Mouse (Mus musculus) kidney, adult 2 months (tissue): ENCODE data around the gene Fat2.

Experiments used
- CTCF ChIP-seq: fragments of 200-500 bp; conservative IDR thresholded peaks from 2 replicates; pipeline ENCODE4 v1.5.1; 2011; ENCODE audit warnings: low read depth, mild to moderate bottlenecking, control low read depth, low read length, moderate library complexity, mixed read lengths; ENCODE audit not compliant: insufficient read depth, insufficient read length
- POLR2A ChIP-seq: fragments of 200-500 bp; IDR thresholded peaks from one replicate; pipeline ENCODE4 v1.6.1; 2011; ENCODE audit warnings: low read depth, low read length, control low read depth

DNA sequence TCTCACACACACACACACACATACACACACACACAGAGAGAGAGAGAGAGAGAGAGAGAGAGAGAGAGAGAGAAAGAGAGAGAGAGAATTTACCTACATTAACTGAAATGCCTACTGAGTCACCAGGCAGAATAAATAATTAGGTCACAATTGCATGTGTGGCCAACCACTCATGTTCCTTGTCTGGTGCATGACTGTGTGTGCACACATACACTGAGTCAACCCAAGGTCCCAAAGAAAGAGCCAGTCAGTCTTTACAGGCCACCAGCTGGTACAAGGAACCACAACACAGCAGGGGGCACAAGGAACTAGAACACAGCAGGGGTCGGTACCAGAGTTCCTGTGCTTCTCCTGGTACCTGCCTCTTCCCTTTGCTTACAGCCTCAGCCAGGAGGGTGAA, 99.5 kb downstream of the Fat2 start:
- no peak for TF ChIP-seq POLR2A
- TF ChIP-seq CTCF: no peak
